Mouse (Mus musculus) testis, postnatal 10 days (tissue): ENCODE measurements at regions not wholly inside any gene's neighbourhood (a gene's known extent, or its start where the extent isn't known, plus 50 kb on each side); places are given as distances from the start of the nearest gene placed in this dataset.

Source experiments
- DNase-seq: peaks from one replicate; pipeline ENCODE4 v3.0.0; 2021; ENCODE audit warnings: low spot score

DNA sequence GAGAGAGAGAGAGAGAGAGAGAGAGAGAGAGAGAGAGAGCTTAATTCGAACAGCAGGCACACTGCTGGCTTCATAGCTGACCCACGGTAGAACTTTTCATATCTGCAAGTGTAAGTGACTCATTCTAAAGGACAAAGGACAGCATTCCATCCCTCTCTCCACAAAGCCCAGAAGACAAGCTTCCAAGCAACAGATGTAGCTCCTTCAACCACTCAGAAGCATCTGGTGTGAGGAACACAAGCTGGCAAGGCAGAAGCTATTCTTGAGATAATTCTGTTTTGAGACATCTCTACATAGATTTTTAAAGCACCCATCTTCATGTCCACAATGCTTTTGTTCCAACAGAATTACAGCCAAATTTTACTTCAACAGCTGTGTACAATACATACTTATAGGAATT is 294.2 kb upstream of the Gria1 start:
- no peak for DNase-seq

DNA sequence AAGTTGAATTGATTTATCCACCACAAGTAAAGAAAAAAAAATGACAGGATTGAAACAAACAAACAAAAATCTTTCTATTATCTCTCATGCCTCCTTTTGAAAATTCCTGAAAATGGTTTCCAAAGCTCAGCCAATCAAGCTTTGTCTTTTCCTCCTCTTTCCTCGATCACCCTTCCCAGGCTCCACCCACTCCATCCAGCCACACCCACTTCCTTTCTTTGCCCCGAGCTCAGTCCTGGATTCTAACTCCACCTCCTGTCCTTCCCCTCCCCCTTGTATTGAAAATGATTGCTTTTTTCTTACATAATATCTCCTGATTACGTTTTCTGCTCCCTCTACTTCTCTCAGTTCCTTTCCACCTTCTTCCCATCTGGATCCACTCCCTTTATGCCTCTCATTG is 286.0 kb upstream of the Gria1 start:
- DNase-seq, result no peak

DNA sequence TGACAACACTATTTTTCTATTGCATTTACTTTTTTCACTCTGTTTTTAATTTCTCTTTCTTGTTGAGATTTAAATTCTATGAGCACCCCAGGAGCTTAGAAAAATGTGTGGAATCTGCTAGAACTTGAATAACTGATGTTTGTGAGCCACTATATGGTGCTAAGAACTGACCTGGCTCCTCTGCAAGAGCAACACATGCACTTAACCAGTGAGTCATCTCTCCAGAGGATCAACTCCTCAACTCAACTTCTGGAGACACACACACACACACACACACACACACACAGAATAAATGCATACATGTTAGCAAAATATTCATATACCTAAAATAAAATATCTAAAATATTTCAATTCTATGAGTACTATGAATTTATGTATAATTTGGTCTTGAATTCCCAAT is 285.0 kb upstream of the Gria1 start:
- DNase-seq, result no peak

DNA sequence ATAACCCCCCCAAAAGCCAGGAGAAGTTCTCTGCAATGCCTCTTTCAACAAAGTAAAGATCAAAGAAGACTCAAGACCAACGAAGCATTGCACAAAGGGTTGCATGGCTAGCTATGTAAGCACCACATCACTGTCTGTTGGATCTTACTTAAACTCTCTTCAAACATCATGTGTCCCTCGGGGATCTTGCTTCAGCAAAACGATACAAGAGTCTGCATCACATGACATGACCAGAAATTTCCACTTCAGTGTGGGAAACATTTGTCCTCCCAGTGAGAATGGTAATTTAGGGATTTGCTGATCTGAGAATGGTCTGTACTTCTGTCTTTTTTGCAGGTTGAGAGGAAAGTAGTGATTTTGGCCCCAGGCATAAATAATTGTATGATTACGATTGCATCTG is 283.6 kb upstream of the Gria1 start:
- DNase-seq, result no peak

DNA sequence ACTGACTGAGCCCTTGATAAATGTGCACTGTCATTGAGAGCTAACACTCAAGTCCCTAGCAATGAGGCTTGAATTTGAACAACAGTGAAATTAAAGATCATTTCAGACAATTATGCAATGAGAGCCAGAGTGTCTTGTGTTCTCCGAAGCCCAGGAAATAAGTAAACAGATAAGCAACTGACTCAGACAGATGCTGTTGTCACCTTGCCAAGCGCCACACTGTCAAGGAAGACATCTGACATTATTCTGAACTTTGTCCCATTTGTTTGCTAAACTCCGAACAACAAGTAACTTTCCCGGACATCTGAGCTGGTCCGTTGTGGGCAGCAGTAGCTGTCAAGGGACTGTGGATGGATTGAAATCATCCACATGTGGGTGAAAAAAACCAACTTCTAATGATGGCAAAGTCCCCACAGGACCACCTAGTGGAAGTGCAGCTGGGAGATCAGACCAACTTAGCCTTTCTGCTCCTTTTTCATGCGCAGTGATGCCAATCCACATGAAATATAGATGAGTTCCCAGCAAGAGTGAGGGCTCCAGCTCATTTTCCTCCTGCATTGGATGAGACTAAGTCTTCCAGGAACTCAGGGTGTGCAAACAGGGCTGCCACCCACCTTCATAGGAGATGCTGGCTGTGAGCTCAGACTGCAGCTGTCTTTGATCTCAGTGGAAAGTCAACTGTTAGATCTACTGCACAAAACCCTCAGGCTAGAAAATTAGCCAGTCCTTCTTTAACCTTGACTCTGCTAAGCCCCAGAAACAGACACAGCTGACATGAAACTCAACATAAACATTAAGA is 282.8 kb upstream of the Gria1 start:
- no peak for DNase-seq

DNA sequence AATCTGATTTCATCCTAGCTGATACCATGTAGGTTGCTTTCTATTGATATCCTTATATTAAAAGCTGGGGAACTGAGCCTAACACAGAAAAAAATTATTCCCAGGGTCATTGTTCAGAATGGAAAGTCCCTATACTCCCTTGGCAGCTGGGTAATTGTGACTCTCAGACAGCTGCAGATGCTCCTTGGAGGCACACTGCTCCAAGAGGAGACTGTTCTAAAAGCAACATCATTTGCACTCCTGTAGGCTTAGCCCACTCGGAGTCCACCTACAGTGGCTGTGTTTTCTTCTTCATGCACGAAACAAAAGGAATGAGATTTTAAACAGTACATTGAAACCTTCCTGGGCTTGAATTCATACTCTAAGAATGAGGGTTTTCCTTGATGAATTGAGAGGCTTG is 269.3 kb upstream of the Gria1 start:
- no peak for DNase-seq

DNA sequence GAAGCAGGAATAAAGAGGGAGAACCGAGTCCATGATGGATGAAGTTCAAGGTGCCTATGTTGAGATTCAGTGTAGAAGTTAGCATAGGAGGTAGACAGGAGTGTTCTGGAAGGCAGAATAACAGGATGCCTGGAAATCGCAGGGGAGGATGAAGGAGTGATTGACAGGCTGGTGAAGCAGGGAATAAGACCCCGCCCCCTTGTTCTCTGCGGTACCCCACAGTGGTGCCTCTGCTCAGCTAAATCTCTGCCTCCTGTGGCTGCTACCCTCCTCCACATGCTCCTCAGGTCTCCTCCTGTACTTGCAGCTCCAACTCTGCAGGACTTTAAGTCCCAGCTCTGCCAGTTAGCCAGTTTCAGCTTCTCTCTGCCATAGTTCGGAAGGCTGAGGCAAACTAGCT is 261.2 kb upstream of the Gria1 start:
- no peak for DNase-seq

DNA sequence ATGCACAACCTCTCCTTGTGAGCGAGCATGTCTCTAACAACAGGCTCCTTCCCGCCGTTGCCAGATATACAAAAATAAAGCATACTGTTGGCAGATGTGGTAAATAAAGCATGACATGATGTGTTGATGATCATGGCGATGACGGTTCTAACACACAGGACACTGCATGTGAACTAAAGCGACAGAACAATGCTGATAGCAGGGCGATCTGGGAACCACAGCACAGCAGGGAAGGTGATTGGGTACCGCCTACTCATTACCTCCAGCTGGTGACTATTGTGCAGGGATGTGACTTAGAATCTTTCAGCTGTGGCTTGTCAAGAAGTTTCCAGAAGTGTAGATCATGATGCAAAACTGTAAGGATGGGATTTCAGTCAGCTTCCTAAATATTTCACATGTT is 260.5 kb upstream of the Gria1 start:
- DNase-seq, result no peak

DNA sequence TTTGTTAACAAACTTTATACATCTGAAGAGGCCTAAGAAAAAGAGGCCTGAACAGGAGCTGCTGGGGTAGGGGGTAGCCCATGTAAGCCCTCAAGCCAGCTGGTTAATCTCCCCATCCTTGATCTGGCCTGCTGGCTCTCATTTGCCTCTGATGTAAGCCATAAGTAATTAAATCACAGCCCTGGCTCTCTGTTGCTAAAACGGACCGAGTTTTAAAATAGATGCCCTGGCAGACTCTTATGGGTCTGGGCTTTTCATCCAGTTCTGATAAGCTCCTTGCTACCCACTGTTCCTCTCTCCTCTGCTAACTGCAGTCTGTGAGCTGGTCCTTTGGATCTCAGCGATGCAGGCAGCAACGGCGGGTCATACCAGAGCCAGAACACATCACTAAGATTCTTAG is 259.3 kb upstream of the Gria1 start:
- no peak for DNase-seq

DNA sequence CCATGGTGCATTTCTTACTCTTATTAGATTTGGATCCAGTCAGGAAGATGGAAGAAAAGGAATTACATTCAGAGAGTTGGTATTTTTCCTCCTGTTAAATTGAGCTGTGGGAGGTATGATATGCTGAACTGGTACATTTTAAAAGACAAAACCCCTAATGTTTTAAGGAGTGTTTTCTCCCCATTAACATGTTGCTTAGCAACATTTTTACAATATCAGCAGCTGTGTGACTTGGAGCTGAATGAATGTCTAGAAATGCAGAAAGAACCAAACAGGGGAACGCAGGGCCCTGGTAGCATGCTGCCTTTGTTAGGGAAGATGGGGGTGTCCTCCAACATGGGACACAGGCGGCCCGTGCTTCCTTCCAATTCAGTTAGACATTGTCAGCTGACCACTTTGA is 257.5 kb upstream of the Gria1 start:
- DNase-seq, result no peak

DNA sequence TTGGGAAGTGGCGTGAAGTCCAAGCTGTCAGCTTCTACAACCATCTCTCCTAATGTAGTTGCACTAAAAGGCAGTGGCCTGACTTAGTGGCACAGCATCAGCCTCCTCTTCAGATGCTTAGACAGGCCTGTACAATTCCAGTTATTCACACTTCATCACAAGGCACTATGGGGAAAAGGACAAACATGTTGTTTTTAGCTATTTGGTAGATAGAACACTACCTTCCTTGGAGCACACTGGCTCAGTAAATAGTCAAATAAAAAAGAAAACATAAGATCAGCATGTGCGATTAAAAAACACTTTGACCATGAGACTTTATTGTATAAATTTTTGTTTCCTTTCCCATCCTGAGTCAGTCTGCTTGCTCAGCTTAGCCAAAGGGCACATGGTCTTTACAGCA is 250.7 kb upstream of the Gria1 start:
- no peak for DNase-seq

DNA sequence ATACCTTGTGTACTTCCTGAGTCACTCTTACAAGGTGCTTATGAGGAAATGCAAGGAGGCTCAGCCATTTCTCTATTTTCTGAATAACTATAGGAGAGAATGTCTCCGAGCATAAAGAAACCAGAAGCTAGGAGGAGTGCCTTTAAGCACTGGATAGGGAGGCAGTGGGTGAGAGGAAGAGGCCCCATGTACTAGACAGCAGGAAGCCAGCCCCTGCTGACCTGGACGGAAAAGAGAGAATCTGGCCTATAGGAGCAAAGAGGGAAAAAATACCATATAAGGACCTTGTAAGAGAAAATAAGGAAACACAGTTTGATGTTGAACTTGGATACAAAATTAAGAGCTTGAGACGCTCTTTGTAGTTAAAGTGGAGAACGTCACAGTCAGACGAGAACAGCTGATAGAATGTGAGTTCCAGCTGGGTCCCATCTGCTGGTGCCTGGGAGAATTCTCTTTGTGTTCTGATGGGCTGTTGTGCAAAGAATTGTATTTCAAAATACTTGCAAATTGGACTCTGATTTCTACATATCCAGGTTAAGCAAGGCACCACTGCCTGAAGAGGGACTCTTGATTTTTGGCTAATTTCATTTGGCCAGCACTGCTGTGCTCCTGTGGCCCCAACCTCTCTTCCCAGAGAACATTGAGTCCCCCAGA is 248.6 kb upstream of the Gria1 start:
- DNase-seq, result no peak

DNA sequence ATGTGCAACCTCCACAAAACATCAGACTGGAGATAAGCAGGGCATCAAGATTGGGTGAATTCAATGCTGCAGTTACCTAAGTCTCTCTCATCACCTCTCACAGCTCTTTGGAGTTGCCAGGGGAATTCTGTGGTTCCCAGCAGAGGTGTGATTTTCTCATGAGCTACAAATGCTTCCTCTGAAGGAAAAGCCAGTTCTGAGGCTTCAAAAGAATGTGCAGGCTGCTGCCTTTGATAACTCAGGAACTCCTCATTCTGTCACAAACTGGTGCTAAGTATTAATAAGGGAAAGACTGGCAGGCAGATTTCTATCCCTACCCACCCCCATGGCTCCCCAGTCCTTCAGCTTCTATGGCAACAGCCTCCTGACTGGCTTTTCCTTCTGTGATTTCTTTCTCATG is 243.8 kb upstream of the Gria1 start:
- DNase-seq, result no peak

DNA sequence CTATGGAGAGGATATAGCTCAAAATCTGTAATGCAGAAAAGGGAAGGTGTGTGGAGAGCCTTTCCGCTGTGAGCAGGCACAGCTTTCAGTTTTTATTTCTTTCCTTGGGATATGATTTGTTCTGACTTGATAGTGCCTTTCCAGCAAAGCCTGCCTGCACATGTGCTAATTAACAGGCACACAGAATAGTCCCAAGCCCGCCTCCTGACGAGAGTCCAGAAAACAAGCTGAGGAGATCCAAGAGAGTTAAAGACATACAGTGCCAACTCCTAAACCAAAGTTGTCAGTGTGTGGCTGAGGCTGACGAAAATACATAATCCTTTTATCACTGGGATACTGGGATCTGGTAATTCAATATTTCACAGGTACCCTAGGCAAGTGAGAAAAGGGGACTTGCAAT is 224.8 kb upstream of the Gria1 start:
- DNase-seq, result no peak

DNA sequence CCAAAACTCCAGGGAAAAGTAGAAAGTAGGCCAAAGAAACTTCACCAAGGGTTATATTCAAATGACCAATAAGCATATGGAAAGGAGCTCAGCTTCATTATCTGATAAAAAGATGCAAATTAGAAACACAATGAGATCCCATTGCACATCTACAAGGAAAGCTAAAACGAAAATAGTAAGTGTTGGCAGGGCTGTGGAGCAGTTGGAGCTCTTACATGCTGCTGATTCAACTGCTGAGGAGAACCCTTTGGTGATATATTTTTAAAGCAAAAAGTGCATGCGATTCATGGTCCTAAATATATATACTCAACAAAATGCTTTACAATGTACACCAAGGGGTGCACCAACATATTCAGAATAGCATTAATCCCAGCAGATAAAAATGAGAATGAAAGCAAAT is 218.5 kb upstream of the Gria1 start:
- DNase-seq, result no peak

DNA sequence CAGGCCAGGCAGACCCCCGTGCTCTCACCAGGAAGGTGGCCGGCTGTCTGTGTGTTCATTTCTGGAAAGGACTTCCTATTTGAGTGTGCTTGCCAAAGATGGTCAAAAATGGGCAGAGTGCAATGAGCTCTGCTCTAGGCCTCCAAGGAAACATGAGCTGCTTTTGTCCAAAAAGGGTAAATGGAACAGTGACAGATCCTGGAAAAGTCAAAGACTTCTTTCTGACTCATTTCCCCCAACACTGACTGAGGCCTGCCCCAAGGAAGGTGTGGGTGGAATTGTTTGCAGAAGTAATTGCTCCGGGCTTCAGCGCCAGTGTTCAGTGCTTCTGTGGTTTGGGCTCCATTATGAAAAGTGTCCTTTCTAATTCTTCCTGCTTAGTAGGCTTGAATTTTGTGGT is 203.9 kb upstream of the Gria1 start:
- DNase-seq, result no peak

DNA sequence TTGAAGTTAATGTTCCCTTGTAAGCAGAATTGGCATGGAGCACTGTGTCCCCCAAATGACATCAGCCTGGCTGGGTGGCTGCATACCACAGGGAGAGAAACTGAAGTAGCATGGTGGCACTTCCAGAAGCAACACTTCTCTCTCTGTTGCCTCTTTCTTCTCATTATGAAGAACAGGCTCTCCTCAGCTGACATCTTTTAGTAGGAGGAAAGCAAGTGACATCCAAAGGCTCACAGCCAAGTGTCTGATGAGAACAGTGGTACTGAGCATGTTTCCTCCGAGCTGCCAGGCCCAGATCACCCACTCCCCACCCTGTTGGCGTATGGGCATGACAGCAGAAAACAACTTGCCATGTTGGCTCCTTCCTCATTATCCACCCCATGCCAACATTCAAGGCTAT is 201.0 kb upstream of the Gria1 start:
- DNase-seq, result no peak

DNA sequence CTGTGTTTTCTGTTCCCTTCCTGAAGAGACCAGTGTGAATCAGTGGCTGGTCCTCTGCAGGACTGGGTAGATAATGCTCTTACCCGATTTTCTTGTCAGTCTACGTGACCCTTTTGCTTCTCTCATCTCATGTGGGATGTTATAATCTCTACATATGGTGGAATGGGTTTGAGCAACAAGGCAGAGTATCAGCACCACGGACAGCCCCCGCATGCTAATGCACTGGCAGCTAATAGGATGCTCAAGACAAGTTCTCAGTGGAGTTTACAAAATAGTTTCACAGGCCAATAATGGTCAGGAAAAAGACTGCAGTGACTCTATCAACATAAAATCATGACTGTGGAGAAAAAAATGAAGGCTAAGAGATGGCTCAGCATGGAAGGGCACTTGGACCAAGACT is 199.1 kb upstream of the Gria1 start:
- DNase-seq, result peak; percentile 41

DNA sequence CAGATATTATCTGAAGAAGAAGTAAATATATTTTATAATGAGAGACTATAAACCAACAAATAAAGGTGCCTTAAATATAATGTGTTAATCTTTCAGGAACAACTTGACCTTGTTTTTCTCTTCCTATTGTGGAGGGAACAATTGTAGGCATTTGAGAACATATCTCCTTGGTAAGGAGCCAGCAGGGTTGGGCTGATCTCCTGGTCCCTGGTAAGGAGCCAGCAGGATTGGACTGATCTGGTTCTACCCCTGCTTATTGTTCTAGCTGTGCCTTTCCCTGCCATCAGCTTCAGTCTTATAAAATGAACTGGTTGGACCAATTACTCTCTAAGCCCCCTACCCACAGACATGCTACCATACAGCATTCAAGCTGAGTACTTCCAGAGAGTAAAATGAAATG is 187.7 kb upstream of the Gria1 start:
- no peak for DNase-seq

DNA sequence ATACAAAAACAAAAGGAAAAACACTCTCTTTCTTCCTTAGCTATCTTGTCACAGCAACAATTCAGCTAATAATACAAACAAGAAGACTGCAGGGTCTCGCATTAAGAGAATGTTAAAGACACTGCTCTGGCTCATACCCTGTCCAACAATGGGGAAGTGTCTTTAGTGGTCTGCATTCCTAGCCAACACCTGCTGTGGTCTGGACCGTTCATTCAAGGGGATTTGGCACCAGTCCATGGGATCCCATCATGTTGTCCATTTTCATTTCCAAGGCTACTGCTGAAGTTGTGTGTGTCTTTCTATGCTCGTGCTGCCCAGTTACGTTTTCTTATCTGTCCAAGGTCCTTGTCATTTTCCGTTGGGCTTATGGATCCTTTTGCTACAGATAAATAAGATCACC is 183.7 kb upstream of the Gria1 start:
- DNase-seq, result no peak

DNA sequence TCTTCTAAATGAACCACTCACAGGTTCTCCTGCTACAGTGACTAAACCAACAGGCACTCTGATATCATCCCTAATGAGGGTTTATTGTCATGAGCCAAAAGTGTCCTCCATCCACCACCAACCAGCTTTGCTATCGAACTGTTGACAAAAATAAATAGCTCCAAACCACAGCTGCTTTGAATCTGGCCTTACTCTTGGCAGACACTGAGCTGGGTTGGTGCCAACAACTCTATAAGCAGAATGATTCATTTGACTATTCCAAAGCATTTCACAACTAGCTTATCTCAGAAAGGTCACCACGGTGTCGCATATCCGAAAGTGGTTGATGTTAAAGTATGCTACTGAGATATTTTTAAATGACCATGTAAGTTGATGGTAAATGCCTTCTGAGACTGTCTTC is 148.5 kb upstream of the Gria1 start:
- no peak for DNase-seq

DNA sequence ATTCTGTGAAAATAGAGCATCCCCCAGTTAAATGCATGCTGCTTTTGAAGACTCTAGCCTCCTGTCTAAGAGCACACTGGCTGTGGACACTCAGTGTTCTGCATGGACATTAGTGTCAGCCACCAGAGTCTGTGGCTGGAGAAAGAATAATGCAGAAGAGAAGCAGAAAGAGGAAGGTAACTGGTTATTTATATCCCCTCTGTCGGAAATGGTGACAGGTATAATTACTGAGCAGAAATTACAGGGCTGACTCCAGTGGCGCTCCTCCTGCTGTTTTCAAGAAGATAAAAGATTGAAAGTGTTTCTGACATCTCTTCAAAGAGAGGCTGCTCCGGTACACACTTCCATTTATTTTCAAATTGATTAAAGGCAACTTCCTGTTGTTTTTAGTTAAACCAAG is 139.5 kb upstream of the Gria1 start:
- DNase-seq, result no peak

DNA sequence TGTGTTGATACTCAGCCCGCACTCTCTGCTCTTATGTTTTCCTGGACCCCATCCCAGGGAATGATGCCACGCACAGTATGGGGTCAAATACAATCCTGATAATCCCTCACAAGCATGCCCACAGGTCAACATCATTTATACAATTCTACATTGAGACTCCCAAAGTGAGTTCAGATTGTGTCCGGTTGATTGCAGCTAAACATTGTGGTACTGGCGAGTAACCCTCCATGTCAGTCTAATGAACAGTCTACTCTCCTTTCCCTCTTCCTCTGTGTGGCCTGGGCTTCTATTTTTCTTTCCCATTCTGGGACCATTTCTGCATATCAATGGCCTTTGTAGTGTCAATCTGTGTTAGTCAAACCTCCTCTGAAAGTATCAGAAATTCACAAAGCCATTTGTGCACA is 112.6 kb upstream of the Gria1 start:
- no peak for DNase-seq

DNA sequence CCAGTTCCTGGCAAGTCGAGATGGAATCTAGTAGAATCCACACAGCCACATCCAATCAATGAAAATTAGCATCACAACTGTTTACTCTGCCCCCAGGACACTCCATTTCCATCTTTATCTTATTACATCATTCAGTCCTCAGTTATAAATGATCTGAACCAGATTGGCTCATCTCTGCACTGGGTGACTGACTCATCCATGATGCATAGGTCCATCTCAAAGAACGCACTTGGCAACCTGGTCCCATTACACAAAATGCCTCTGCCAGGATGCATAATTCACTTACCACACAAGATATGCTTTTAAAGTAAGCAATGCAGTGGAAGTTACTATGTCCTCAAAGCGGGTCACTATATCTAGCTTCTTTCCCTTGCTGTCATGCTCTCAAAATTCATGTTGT is 110.0 kb upstream of the Gria1 start:
- DNase-seq, result no peak
